Mouse (Mus musculus): ENCODE data around the gene Pheta1.

Gene Pheta1

DNA sequence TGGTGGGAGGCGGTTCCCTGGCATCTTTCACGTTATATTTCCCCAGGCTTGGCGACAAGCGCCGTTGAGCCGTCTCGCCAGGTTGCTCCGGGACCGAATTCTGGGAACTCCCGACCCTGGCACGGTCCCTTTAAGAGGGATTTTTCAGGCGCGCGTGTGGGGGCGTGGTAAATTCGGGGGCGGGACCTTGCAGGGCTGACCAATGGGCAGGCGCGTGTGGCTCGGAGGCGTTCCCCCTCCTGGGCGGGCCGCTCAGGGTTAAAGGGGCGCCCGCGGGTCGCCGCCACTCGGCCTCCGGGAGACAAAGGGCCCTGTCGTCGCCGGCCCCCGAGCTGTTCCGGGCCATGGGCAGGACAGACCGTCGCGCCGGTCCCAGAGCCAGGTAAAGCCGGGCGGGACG, at the start of gene Pheta1:
Gene Pheta1 (plus strand): TSS at position 242 of the 400 bp plus-strand sequence.
- peak; percentile 79 for DNase-seq (ENCODE audit: low read depth, low spot score)

DNA sequence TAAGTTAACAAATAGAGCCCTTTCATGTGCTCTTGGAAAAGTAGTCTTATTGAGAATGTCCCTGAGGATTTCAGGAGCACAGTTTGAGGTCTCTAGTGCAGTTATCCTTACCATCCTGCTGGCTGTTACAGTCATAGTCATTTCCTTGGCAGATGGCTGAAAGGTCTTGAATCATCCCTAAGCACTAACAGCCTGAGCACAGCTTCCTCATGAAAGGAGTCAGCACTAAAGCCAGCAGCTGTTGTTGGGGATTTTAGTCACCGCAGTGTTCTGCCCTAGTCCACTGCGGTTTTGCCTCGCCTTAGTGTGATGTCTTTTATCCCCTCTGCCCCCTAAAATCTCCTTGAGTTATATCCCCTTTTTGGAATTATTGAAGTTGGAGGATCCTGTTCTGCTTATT, 41.6 kb upstream of the Pheta1 start:
- DNase-seq (ENCODE audit: low read depth, low spot score), result no peak

GRCm38 (mm10) chr5:121808202-121808601, 40.6 kb upstream of the Pheta1 start:
- no peak for DNase-seq (ENCODE audit: low read depth, low spot score)

DNA sequence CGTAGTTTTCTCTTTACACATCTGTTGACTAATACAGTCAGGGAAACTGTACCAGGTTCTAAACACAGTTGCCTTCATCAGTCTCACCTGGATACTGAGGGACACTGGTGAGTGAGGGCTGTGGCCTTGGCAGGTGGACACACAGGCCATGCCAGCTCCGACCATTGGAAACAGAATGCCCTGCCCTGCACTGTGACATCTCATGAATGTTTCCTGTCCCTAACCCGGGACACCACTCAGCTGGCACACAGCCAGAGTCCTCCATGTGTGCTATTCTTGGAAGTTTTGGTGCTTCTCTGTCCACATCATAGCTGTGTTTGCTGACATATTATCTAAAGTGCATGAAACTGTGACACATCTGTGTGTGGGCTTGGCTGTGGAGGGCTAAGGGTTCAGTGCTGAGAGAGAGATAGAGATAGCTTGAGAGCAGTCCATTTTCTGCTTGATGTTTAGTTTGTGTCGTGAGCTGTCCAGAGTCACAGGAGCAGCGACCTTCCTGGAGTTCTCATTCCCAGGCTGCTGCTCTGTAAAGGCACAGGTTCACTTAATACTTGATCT, 39.0 kb upstream of the Pheta1 start:
- DNase-seq (ENCODE audit: low read depth, low spot score), result no peak

GRCm38 (mm10) chr5:121810331-121811151, 38.2 kb upstream of the Pheta1 start:
- no peak for DNase-seq (ENCODE audit: low read depth, low spot score)

GRCm38 (mm10) chr5:121811485-121811931, 37.3 kb upstream of the Pheta1 start:
- DNase-seq (ENCODE audit: low read depth, low spot score), result no peak

DNA sequence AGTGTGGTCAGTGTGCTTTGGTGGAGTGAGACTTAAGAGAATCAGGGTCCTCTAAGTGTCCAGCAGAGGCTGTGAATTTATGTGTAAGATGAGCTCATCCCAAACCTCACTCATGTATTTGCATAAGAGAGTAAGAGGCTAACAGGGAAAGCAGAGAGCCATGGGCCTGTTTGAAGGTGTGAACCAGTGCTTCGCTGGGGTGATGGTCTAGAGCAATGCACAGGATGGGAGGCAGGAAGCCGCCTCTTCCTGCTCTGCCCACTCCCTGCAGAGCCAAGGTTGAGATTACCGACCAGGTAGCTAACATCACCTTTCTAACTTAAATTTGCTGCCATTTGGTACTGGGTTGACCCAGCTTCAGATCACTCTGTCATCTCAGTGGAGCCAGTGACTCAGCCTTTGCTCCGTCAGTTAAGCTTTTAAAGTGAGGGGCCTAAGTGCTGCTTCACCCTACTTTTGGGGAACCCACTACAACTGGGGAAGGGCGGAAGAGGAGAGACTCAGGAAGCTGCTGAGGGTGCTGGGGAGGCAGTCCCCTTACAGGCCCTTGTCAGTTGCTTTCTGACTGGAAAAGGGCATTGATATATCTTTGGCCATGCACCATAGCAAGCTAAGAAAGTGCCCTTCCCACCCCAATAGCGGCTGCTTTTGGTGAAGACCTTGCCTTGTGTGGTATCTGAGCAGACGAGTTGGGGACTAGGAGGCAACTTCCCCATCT, 36.1 kb upstream of the Pheta1 start:
- DNase-seq (ENCODE audit: low read depth, low spot score), result no peak

GRCm38 (mm10) chr5:121813744-121814143, 35.0 kb upstream of the Pheta1 start:
- DNase-seq (ENCODE audit: low read depth, low spot score), result no peak

DNA sequence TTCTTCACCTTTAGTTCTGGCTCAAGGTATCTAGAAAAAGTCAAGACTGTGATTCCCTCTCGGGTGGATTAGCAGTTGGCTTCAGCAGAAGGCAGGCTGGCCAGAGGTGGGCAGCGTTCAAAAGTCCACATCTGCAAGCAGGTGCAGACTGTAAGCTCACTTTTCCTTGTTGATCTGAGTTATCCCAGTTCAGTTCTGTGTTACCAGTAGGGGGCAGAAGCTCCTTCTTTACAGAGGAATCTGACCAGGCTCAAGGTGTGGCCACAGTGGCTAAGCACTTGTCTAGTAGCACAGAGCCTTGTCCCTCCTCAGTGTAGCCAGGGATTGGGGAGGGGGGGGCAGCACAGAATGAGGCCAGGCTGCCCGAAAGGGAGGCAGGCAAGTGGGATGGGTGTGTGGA, 33.7 kb upstream of the Pheta1 start:
- DNase-seq (ENCODE audit: low read depth, low spot score), result no peak

DNA sequence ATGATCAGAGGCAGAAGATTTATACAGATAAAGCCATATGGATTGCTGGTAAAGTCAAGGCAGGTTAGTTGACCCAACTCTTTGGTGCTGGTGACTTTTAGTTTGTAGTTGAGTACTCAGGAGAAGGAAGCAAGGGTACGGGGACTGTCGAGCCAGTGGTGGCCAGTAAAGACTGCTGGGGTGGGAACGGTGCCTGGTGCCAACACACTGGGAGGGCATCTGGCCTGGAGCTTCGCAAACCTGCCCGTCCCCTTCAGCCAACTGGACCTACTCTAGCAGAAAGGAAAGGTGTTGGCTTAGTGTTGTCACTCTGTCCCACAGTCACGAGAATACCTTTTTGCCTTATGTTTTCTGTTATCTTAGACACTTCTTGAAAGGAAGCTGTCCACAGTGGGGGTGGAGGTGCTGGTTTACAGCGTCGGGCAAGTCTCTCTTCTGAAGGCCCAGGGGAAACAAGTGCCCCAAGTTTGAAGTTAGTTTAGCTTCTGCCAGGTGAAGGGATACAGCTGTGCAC, 32.9 kb upstream of the Pheta1 start:
- DNase-seq (ENCODE audit: low read depth, low spot score), result no peak

DNA sequence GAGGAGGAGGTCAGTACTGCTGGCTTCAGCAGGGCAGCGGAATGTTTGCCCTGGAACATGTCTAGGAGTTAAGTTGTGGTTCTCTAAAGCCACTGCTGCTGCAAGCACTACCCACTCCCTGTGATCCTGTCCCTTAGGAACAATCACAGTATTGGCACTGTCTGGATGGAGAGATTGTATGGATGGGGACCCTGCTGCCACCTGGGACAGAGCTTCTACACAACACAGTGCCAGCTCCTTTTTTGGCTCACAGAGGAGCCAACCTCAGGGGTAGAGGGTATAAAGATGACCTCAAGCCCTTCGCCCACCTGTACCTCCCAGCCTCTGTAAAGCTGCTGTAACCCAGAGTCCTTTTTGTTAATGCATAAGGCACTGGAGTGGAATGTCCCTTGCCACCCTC, 32.2 kb upstream of the Pheta1 start:
- DNase-seq (ENCODE audit: low read depth, low spot score), result no peak

DNA sequence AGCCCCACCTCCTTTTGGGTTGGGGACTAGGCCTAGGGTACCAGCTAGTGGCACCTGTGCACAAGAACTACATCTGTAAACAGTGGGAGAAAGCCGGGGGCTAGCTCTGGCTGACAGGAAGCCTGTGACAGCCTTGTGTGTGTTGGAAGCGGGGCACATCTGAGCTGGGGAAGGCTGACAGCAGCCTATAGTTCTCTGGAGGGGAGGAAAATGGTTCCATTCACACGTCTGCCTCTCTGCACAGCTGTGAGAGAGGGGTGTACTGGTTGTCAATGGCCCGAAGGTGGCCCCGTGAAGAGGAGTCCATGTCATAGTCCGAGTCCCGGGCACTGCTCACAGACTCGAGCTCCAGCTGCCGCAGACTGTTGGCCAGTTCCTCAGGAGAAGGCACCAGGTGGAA, 31.2 kb upstream of the Pheta1 start:
- no peak for DNase-seq (ENCODE audit: low read depth, low spot score)

DNA sequence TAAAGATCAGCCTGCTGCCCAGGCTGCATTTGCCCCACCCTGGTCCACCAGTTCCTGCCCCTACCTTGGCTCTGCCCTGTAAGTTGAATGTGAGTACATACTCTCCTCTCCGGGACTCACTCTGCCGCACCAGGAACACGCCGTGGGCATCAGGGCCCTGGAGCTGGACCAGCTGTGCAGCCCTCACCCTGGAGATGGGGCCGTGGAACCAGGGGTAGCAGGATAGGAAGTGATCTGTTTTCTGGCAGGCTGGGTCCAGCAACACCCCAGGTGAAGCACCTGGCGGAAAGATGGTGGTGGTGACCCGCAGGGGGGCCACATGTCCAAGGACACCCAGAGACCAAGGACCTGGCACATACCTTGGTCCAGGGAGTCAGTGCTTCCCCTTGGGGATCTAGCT, 30.4 kb upstream of the Pheta1 start:
- DNase-seq (ENCODE audit: low read depth, low spot score), result no peak

DNA sequence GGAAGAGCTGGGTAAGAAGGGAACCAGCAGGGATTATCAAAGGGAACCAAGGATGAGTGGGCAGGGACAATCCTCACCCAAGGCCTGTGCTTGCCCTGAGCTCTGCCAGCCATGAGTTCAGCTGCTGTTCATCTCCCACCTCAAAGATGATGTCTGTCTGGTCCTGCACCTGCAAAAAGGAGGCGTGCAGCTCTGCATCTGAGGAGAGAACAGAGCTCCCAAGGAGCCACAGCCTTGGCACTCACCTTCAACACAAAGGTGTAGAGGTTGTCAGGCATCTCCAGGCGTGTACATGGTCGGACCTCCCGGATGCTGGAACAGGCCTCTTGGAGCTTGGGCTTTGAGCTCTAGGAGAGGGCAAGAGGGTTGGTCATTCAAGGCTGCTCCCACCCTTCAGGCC, 29.9 kb upstream of the Pheta1 start:
- no peak for DNase-seq (ENCODE audit: low read depth, low spot score)

DNA sequence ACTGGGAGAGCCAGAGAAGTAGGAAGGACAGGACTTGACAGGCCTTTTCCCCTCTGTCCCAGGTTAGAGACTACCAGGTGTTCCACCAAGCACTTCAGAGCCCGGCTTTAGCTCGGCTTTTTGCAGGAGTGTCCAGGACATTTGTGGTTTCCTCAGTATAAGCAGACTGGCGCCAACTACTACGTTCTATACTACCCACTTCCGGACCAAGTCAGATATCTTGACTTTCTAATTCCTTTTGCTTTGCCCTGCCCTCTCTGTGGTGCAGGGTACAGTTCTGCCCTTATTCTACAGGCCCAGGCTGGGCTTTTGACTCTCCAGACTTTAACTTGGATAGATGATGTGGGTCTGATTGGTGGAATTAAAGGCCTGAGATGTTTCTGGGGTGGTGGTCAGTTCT, 29.2 kb upstream of the Pheta1 start:
- DNase-seq (ENCODE audit: low read depth, low spot score), result no peak

DNA sequence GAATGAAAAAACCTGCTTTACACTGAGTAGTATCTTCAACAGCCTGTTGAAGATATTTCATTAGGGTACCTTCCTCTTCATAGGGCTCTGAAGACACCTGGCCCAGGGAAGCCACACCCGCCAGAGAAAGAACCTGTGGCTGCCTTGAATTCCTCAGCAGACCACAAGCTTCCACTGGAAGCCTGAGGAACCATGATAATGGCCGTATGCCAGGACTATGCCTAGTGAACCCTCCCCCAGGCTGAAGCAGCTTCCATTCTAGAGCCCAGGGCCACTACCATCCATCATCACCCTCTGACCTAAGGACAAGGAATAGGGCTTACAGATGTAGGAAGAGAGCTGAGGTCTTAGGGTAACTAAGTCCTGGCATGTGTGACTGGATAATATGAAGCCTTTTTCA, 28.6 kb upstream of the Pheta1 start:
- DNase-seq (ENCODE audit: low read depth, low spot score), result no peak

- DNase-seq (ENCODE audit: low read depth, low spot score), result no peak
Observed at GRCm38 (mm10) chr5:121820657-121821056, 28.1 kb upstream of the Pheta1 start.

DNA sequence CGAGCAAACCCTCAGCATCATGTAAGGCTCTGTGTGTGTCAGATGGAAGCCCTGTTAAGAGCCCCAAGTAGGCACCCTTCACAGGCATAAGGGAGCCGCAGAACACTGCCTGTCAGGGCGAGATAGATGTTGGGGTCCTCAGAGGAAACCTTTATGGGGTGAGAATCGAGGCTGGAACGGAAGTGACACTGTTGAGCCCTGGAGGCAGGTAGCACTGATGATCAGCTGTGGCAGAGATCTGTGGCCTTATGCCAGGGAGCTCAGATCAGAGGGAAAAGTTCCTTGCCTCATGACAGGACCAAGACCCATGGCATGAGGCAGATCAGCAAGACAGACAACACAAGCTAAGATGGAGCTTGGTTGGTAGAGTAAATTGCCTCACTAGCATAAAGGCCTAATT, 27.7 kb upstream of the Pheta1 start:
- DNase-seq (ENCODE audit: low read depth, low spot score), result no peak

GRCm38 (mm10) chr5:121821552-121821951, 27.2 kb upstream of the Pheta1 start:
- DNase-seq (ENCODE audit: low read depth, low spot score), result no peak

DNA sequence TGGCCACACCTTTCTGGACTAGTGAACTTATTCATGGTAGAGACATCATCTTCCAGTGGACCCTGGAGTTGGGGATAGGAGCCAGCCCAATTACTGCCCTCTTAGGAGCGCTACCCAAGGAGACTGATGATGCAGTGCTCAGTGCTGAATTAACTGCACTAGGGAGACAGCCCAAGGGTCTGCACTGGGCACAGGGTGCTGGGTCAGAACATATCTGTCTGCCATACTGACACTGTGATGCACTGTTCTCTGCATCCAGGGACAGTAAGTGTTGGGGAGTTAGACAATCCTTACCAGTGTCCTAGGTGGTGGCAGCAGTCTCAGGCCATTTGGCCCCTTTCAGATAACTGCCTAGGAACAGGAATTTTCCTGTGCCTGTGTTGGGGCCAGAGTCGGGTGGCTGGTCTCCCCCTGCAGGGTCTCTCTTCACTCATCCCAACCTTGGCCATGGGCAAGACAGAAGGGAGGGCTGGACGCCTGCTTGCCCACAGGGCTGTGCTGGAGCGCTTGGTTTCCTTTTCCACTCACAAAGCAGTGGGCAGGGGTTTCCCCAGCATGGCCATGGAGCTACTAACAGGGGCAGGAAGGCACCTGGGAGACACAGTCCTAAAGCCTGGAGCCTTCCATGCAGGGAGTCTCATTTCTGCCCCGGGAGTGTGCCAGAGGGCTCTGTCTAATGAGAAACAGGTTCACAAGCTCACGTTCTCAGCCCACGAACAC, 25.8 kb upstream of the Pheta1 start:
- no peak for DNase-seq (ENCODE audit: low read depth, low spot score)

DNA sequence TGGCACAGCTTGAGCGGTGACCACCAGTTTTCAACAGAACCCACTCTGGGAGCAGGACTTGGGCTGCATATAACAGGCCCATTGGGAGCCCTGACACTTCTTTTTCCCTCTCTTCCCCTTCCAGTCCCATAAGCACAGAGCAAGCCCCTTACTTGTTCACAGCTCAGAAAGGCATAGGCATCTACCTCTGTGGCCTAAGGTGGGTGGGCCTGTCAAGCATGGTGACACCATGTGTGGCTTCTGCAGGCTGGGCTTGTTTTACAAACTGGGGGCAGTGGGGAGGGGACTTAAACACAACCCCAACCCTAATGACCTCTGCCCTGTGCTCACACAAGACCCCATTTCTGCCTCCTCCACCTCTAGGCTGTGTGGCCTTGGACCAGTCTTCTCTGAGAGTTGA, 25.1 kb upstream of the Pheta1 start:
- DNase-seq (ENCODE audit: low read depth, low spot score), result no peak

DNA sequence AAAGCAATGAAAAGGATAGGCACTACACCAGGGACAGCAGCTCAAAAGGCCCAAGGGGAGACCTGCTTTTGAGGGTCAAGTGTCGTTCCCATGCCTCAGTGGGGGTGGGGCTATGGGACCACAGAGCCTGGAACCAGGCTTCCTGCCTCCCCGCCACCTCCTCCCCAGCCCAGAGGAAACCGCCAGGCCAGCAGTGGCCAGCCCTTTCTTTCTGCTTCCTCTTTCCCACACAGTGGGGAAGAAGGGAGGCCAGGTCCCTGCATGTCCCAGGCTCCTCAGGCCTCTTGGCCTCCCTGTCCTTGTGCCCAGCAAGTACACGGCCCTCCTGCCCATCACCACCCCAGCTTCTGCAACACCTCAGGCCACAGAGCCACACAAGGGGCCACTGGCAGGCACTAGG, 24.7 kb upstream of the Pheta1 start:
- no peak for DNase-seq (ENCODE audit: low read depth, low spot score)
